Comparison of ENCODE assay signal across 25 mouse cellular contexts in the genomic region with DNA sequence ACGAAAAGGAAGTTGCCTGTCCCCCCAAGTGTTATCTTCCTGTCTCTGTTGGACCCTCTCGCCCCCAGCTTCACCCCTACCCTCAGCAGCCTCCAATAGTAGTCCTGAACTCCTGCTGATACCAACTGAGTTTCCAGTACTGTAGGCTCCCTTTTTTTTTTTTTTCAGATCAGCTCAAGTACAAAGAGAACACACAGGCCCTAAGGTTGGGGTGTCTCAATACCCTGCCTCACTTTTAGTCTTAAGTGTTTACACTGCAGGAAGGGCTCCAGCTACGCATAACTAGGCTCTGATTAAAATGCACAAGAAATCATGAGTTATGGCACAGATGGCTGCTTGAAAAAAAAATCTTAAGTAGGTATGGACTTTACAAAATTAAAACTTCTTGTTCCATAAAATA. TPM values are rescaled to one million over a fixed set of nuclear protein-coding genes. Genes with fewer than 3 reads are reported as not detected.
DNase-seq lines count a peak whose midpoint lies in the region; ATAC-seq and TF ChIP-seq lines count a peak whose summit lies in the region.
"Had no signal": no experiment of that assay in that cellular context is flagged by ENCODE, and none has a peak within 500 bp of the region (broad histone marks: within the 10 kb centered on the region; RNA-seq: fewer than 3 reads in every experiment).

No protein-coding gene starts in this region.

- no peaks in the 10 kb centered on the region for H3K36me3 ChIP-seq in forebrain, embryonic 14.5 days (ENCODE audit: control insufficient read depth, insufficient read depth, low read length)
- H3K36me3 ChIP-seq in forebrain, embryonic 12.5 days (replicated peaks), result no peaks in the 10 kb centered on the region
- no peaks in the 10 kb centered on the region for H3K36me3 ChIP-seq in lung, embryonic 14.5 days (ENCODE audit: insufficient read depth)
- H3K36me3 ChIP-seq in midbrain, embryonic 11.5 days (ENCODE audit: control insufficient read depth, insufficient read depth, low read length), result no peaks in the 10 kb centered on the region
- H3K36me3 ChIP-seq in midbrain, postnatal 0 days (ENCODE audit: insufficient read depth, low read length), result no peaks in the 10 kb centered on the region
- H3K36me3 ChIP-seq: embryonic facial prominence, embryonic 12.5 days; embryonic facial prominence, embryonic 15.5 days; G1E; hindbrain, embryonic 10.5 days; hindbrain, embryonic 13.5 days; intestine, embryonic 15.5 days had no signal

- TF ChIP-seq CTCF in lung, embryonic 14.5 days (IDR thresholded peaks at IDR 0.05; ENCODE audit: low read depth), result no peak
- TF ChIP-seq CTCF in lung, adult 2 months (IDR thresholded peaks at IDR 0.05; ENCODE audit: insufficient read depth, low read length), result no peak
- no peak for TF ChIP-seq CTCF in midbrain, postnatal 0 days (IDR thresholded peaks at IDR 0.05)

- no peak for TF ChIP-seq POLR2A in lung, adult 2 months (IDR thresholded peaks at IDR 0.05; ENCODE audit: borderline replicate concordance, extremely low read depth, low read depth, low read length)

- no peaks in the 10 kb centered on the region for H3K27me3 ChIP-seq in forebrain, embryonic 14.5 days (replicated peaks; ENCODE audit: control insufficient read depth, insufficient read depth, low read length)
- H3K27me3 ChIP-seq in forebrain, embryonic 12.5 days, result no peaks in the 10 kb centered on the region
- no peaks in the 10 kb centered on the region for H3K27me3 ChIP-seq in lung, embryonic 14.5 days (ENCODE audit: insufficient read depth, low read length)
- H3K27me3 ChIP-seq in midbrain, embryonic 11.5 days (ENCODE audit: control insufficient read depth, insufficient read depth, low read length), result no peaks in the 10 kb centered on the region
- no peaks in the 10 kb centered on the region for H3K27me3 ChIP-seq in midbrain, postnatal 0 days (ENCODE audit: insufficient read depth, low read length)
- H3K27me3 ChIP-seq: CH12.LX; embryonic facial prominence, embryonic 12.5 days; embryonic facial prominence, embryonic 15.5 days; hindbrain, embryonic 13.5 days; intestine, embryonic 15.5 days had no signal

- no peak overlapping the region for H3K27ac ChIP-seq in forebrain, embryonic 14.5 days (ENCODE audit: low read depth, low read length)
- H3K27ac ChIP-seq in forebrain, embryonic 12.5 days, result no peak overlapping the region
- no peak overlapping the region for H3K27ac ChIP-seq in lung, embryonic 14.5 days (ENCODE audit: low read depth)
- H3K27ac ChIP-seq in midbrain, embryonic 11.5 days (ENCODE audit: low read depth, low read length), result no peak overlapping the region
- H3K27ac ChIP-seq in midbrain, postnatal 0 days (ENCODE audit: low read depth, low read length), result no peak overlapping the region
- H3K27ac ChIP-seq: embryonic facial prominence, embryonic 12.5 days; embryonic facial prominence, embryonic 15.5 days; hindbrain, embryonic 10.5 days; hindbrain, embryonic 13.5 days; intestine, embryonic 15.5 days had no signal

- H3K4me2 ChIP-seq in forebrain, embryonic 14.5 days (ENCODE audit: low read length), result no peak overlapping the region
- H3K4me2 ChIP-seq in forebrain, embryonic 12.5 days, result no peak overlapping the region
- H3K4me2 ChIP-seq in lung, embryonic 14.5 days, result no peak overlapping the region
- no peak overlapping the region for H3K4me2 ChIP-seq in midbrain, embryonic 11.5 days
- H3K4me2 ChIP-seq in midbrain, postnatal 0 days (ENCODE audit: low read depth, low read length, poor library complexity, severe bottlenecking), result no peak overlapping the region
- H3K4me2 ChIP-seq: embryonic facial prominence, embryonic 12.5 days; embryonic facial prominence, embryonic 15.5 days; heart, embryonic 11.5 days; hindbrain, embryonic 13.5 days; intestine, embryonic 15.5 days had no signal

- no peaks in the 10 kb centered on the region for H3K4me1 ChIP-seq in forebrain, embryonic 14.5 days (ENCODE audit: control insufficient read depth, insufficient read depth, low read length)
- H3K4me1 ChIP-seq in forebrain, embryonic 12.5 days, result no peaks in the 10 kb centered on the region
- no peaks in the 10 kb centered on the region for H3K4me1 ChIP-seq in lung, embryonic 14.5 days (ENCODE audit: insufficient read depth)
- H3K4me1 ChIP-seq in lung, adult 2 months (ENCODE audit: control insufficient read depth, insufficient read depth, low read length), result no peaks in the 10 kb centered on the region
- no peaks in the 10 kb centered on the region for H3K4me1 ChIP-seq in midbrain, embryonic 11.5 days (ENCODE audit: control insufficient read depth, insufficient read depth, low read length)
- no peaks in the 10 kb centered on the region for H3K4me1 ChIP-seq in midbrain, postnatal 0 days (ENCODE audit: insufficient read depth, low read length)
- H3K4me1 ChIP-seq: embryonic facial prominence, embryonic 12.5 days; embryonic facial prominence, embryonic 15.5 days; hindbrain, embryonic 10.5 days; hindbrain, embryonic 13.5 days; intestine, embryonic 15.5 days had no signal

- ATAC-seq in forebrain, embryonic 14.5 days, result peak; percentile 40; the same call in 1 of the 2 replicates
- no peak for ATAC-seq in forebrain, embryonic 12.5 days (ENCODE audit: low FRiP score)
- peak; percentile 44 for ATAC-seq in lung, embryonic 14.5 days (ENCODE audit: insufficient read depth)
- no peak for ATAC-seq in midbrain, embryonic 11.5 days (ENCODE audit: low FRiP score)
- no peak for ATAC-seq in midbrain, postnatal 0 days (ENCODE audit: low FRiP score)
- ATAC-seq: hindbrain, embryonic 16.5 days; intestine, embryonic 15.5 days; Patski had no signal

- no peak for DNase-seq in forebrain, embryonic 14.5 days (ENCODE audit: low spot score)
- DNase-seq in lung, embryonic 14.5 days, result peak; percentile 3
- no peak for DNase-seq in lung, adult 2 months
- DNase-seq in midbrain, embryonic 11.5 days (ENCODE audit: low spot score, missing footprints), result peak; percentile 10
- DNase-seq in midbrain, postnatal 0 days (ENCODE audit: low spot score), result no peak
- DNase-seq in embryo, embryonic 10 days (ENCODE audit: low spot score), result no peak
- DNase-seq: adrenal gland, postnatal 10 days; adrenal gland, postnatal 36 days; B cell, adult 2 months; cerebellum, adult 18-20 months; gastrocnemius, postnatal 10 days; gastrocnemius, postnatal 36 days; heart, postnatal 36 days had no signal

- no peak overlapping the region for H3K4me3 ChIP-seq in forebrain, embryonic 14.5 days (ENCODE audit: low read depth, low read length)
- no peak overlapping the region for H3K4me3 ChIP-seq in forebrain, embryonic 12.5 days (replicated peaks)
- no peak overlapping the region for H3K4me3 ChIP-seq in lung, embryonic 14.5 days (ENCODE audit: low read depth, low read length)
- no peak overlapping the region for H3K4me3 ChIP-seq in lung, adult 2 months (replicated peaks; ENCODE audit: extremely low read depth, low read depth, low read length)
- H3K4me3 ChIP-seq in midbrain, embryonic 11.5 days (ENCODE audit: low read depth, low read length), result no peak overlapping the region
- no peak overlapping the region for H3K4me3 ChIP-seq in midbrain, postnatal 0 days (ENCODE audit: low read depth, low read length)
- H3K4me3 ChIP-seq: embryonic facial prominence, embryonic 12.5 days; embryonic facial prominence, embryonic 15.5 days; hindbrain, embryonic 10.5 days; hindbrain, embryonic 13.5 days; intestine, embryonic 15.5 days had no signal

- 60% methylated on average over 3 of the region's 3 CpGs for WGBS in forebrain, embryonic 14.5 days
- WGBS in forebrain, embryonic 12.5 days, result 79% methylated on average over 3 of the region's 3 CpGs
- WGBS in lung, embryonic 14.5 days, result 53% methylated on average over 3 of the region's 3 CpGs
- WGBS in lung, adult 2 months, result 44% methylated on average over 3 of the region's 3 CpGs
- 65% methylated on average over 3 of the region's 3 CpGs for WGBS in midbrain, embryonic 11.5 days
- 70% methylated on average over 3 of the region's 3 CpGs for WGBS in midbrain, postnatal 0 days

- no peak overlapping the region for H3K9ac ChIP-seq in forebrain, embryonic 14.5 days (ENCODE audit: low read length)
- H3K9ac ChIP-seq in forebrain, embryonic 12.5 days, result no peak overlapping the region
- H3K9ac ChIP-seq in lung, embryonic 14.5 days, result no peak overlapping the region
- no peak overlapping the region for H3K9ac ChIP-seq in midbrain, embryonic 11.5 days (ENCODE audit: low read length)
- H3K9ac ChIP-seq in midbrain, postnatal 0 days (replicated peaks; ENCODE audit: low read length, poor library complexity, severe bottlenecking), result no peak overlapping the region
- H3K9ac ChIP-seq: embryonic facial prominence, embryonic 12.5 days; embryonic facial prominence, embryonic 15.5 days; hindbrain, embryonic 13.5 days; intestine, embryonic 15.5 days had no signal

- no peaks in the 10 kb centered on the region for H3K9me3 ChIP-seq in forebrain, embryonic 14.5 days (replicated peaks; ENCODE audit: control insufficient read depth, low read length)
- no peaks in the 10 kb centered on the region for H3K9me3 ChIP-seq in forebrain, embryonic 12.5 days
- H3K9me3 ChIP-seq in lung, embryonic 14.5 days (ENCODE audit: low read depth, low read length), result no peaks in the 10 kb centered on the region
- H3K9me3 ChIP-seq in midbrain, embryonic 11.5 days (ENCODE audit: control insufficient read depth, low read length), result no peaks in the 10 kb centered on the region
- no peaks in the 10 kb centered on the region for H3K9me3 ChIP-seq in midbrain, postnatal 0 days (ENCODE audit: low read length)
- H3K9me3 ChIP-seq: embryonic facial prominence, embryonic 12.5 days; embryonic facial prominence, embryonic 15.5 days; hindbrain, embryonic 10.5 days; hindbrain, embryonic 13.5 days; intestine, embryonic 15.5 days had no signal

RNA-seq across cellular contexts. Expression of a gene that starts 42.9 kb away (rescaled TPM):
- polyA plus RNA-seq in forebrain, embryonic 14.5 days (2014; fragmentation: Nextera tagmentation; extraction: Ambion mirVana), result 1.8 and 2.9 TPM in 2 replicates
- polyA plus RNA-seq in forebrain, embryonic 12.5 days (2016; fragmentation: Nextera tagmentation; extraction: Ambion mirVana), result 0.96 and 1.6 TPM in 2 replicates
- polyA plus RNA-seq in lung, embryonic 14.5 days (2014; fragmentation: Nextera tagmentation; extraction: Ambion mirVana), result 0.07 TPM in 2 replicates
- polyA plus RNA-seq in lung, adult 2 months (2012; rRNA removed), result not detected in 2 replicates
- 0.63 and 0.69 TPM in 2 replicates for polyA plus RNA-seq in midbrain, embryonic 11.5 days (2014; fragmentation: Nextera tagmentation; extraction: Ambion mirVana)
- 22.6 and 23.1 TPM in 2 replicates for total RNA-seq in midbrain, postnatal 0 days (2014; rRNA removed)
- polyA plus RNA-seq in midbrain, postnatal 0 days (2015; fragmentation: Nextera tagmentation; extraction: Ambion mirVana), result 4.7 and 5.5 TPM in 2 replicates
- total RNA-seq: CH12.LX; granulocyte monocyte progenitor cell, adult 5-6 weeks had no signal
- polyA plus RNA-seq: G1E, Patski had no signal

Comparison
In these comparisons a context has a peak if more than half of its experiments do, and no peak if none do; other contexts are left out.
1. ATAC-seq: peak in forebrain, embryonic 14.5 days (single experiment) and lung, embryonic 14.5 days (single experiment); none in forebrain, embryonic 12.5 days (single experiment), midbrain, embryonic 11.5 days (single experiment) and midbrain, postnatal 0 days (single experiment).
2. DNase-seq: peak in lung, embryonic 14.5 days (single experiment) and midbrain, embryonic 11.5 days (single experiment); none in forebrain, embryonic 14.5 days (single experiment), lung, adult 2 months (single experiment), midbrain, postnatal 0 days (single experiment) and embryo, embryonic 10 days (single experiment).